Mouse (Mus musculus): Measurements from ENCODE around the gene Col1a1. TPM values are rescaled to one million over a fixed set of nuclear protein-coding genes. Genes with fewer than 3 reads are reported as not detected.

Gene Col1a1
- polyA plus RNA-seq, 1 experiment from 2014 or later, result 905 TPM

GRCm38 (mm10) chr11:94986435-94986834, 50.4 kb downstream of the Col1a1 start:
- Histone ChIP-seq H3K4me3 (ENCODE audit: low read depth, low read length) (no peak overlapping the region), H3K36me3 (ENCODE audit: control insufficient read depth, insufficient read depth, low read length) (no peaks in the 10 kb centered on the region), H3K27me3 (replicated peaks; ENCODE audit: control insufficient read depth, insufficient read depth, low read length) (no peaks in the 10 kb centered on the region), H3K27ac (ENCODE audit: low read depth) (no peak overlapping the region), H3K4me1 (replicated peaks; ENCODE audit: control insufficient read depth, insufficient read depth, low read length) (peaks cover 25% of the 10 kb centered on the region), H3K9me3 (ENCODE audit: control insufficient read depth, low read length) (no peaks in the 10 kb centered on the region), H3K9ac (ENCODE audit: low read length) (no peak overlapping the region), H3K4me2 (ENCODE audit: low read length) (no peak overlapping the region)
- ATAC-seq (replicated peaks; ENCODE audit: low FRiP score, low TSS enrichment, low read depth) (no peak), DNase-seq (ENCODE audit: low spot score) (no peak)
- WGBS, result 63% methylated on average over 2 of the region's 2 CpGs

- ATAC-seq (replicated peaks; ENCODE audit: low FRiP score, low TSS enrichment, low read depth) (no peak), DNase-seq (ENCODE audit: low spot score) (no peak)
- Histone ChIP-seq H3K9me3 (ENCODE audit: control insufficient read depth, low read length) (no peaks in the 10 kb centered on the region), H3K4me1 (replicated peaks; ENCODE audit: control insufficient read depth, insufficient read depth, low read length) (peaks cover 25% of the 10 kb centered on the region), H3K27ac (ENCODE audit: low read depth) (no peak overlapping the region), H3K27me3 (replicated peaks; ENCODE audit: control insufficient read depth, insufficient read depth, low read length) (no peaks in the 10 kb centered on the region), H3K36me3 (ENCODE audit: control insufficient read depth, insufficient read depth, low read length) (no peaks in the 10 kb centered on the region), H3K4me2 (ENCODE audit: low read length) (no peak overlapping the region), H3K9ac (ENCODE audit: low read length) (no peak overlapping the region), H3K4me3 (ENCODE audit: low read depth, low read length) (no peak overlapping the region)
- WGBS, result 57% methylated on average over 6 of the region's 6 CpGs
Measured at GRCm38 (mm10) chr11:94987341-94987740, 51.3 kb downstream of the Col1a1 start.

GRCm38 (mm10) chr11:94987851-94988250, 51.8 kb downstream of the Col1a1 start:
- Histone ChIP-seq H3K36me3 (ENCODE audit: control insufficient read depth, insufficient read depth, low read length) (no peaks in the 10 kb centered on the region), H3K27me3 (replicated peaks; ENCODE audit: control insufficient read depth, insufficient read depth, low read length) (no peaks in the 10 kb centered on the region), H3K4me2 (ENCODE audit: low read length) (no peak overlapping the region), H3K9me3 (ENCODE audit: control insufficient read depth, low read length) (no peaks in the 10 kb centered on the region), H3K4me1 (replicated peaks; ENCODE audit: control insufficient read depth, insufficient read depth, low read length) (peaks cover 26% of the 10 kb centered on the region), H3K27ac (ENCODE audit: low read depth) (no peak overlapping the region), H3K4me3 (ENCODE audit: low read depth, low read length) (no peak overlapping the region), H3K9ac (ENCODE audit: low read length) (no peak overlapping the region)
- ATAC-seq (replicated peaks; ENCODE audit: low FRiP score, low TSS enrichment, low read depth) (no peak), DNase-seq (ENCODE audit: low spot score) (no peak)
- 87% methylated on average over 8 of the region's 8 CpGs for WGBS

GRCm38 (mm10) chr11:94988780-94989561, 52.9 kb downstream of the Col1a1 start:
- H3K27ac ChIP-seq (ENCODE audit: low read depth), result peak overlapping the region; percentile 81
- peak overlapping the region; percentile 98 for H3K4me2 ChIP-seq (ENCODE audit: low read length)
- H3K9me3 ChIP-seq (ENCODE audit: control insufficient read depth, low read length), result no peaks in the 10 kb centered on the region
- peak overlapping the region; percentile 88 for H3K4me3 ChIP-seq (ENCODE audit: low read depth, low read length)
- DNase-seq (ENCODE audit: low spot score) (no peak), ATAC-seq (replicated peaks; ENCODE audit: low FRiP score, low TSS enrichment, low read depth) (no peak)
- H3K27me3 ChIP-seq (replicated peaks; ENCODE audit: control insufficient read depth, insufficient read depth, low read length), result no peaks in the 10 kb centered on the region
- H3K36me3 ChIP-seq (ENCODE audit: control insufficient read depth, insufficient read depth, low read length), result no peaks in the 10 kb centered on the region
- H3K4me1 ChIP-seq (replicated peaks; ENCODE audit: control insufficient read depth, insufficient read depth, low read length), result peaks cover 38% of the 10 kb centered on the region
- H3K9ac ChIP-seq (ENCODE audit: low read length), result peak overlapping the region; percentile 29
- WGBS, result 17% methylated on average over 10 of the region's 10 CpGs

GRCm38 (mm10) chr11:94989562-94990017, 53.6 kb downstream of the Col1a1 start:
- Histone ChIP-seq H3K4me1 (replicated peaks; ENCODE audit: control insufficient read depth, insufficient read depth, low read length) (peaks cover 44% of the 10 kb centered on the region), H3K9ac (ENCODE audit: low read length) (peak overlapping the region; percentile 86)
- peak; percentile 58 for ATAC-seq (replicated peaks; ENCODE audit: low FRiP score, low TSS enrichment, low read depth)

GRCm38 (mm10) chr11:94990102-94990748, 54.2 kb downstream of the Col1a1 start:
- Histone ChIP-seq H3K36me3 (ENCODE audit: control insufficient read depth, insufficient read depth, low read length) (0 out of 2 replicates have a peak, but pooled peaks cover 9% of the 10 kb centered on the region), H3K9me3 (ENCODE audit: control insufficient read depth, low read length) (no peaks in the 10 kb centered on the region), H3K27me3 (replicated peaks; ENCODE audit: control insufficient read depth, insufficient read depth, low read length) (no peaks in the 10 kb centered on the region), H3K4me2 (ENCODE audit: low read length) (peak overlapping the region; percentile 98), H3K4me3 (ENCODE audit: low read depth, low read length) (peak overlapping the region; percentile 88), H3K27ac (ENCODE audit: low read depth) (peak overlapping the region; percentile 81), H3K4me1 (replicated peaks; ENCODE audit: control insufficient read depth, insufficient read depth, low read length) (peaks cover 50% of the 10 kb centered on the region), H3K9ac (ENCODE audit: low read length) (peak overlapping the region; percentile 86)
- DNase-seq (ENCODE audit: low spot score) (no peak), ATAC-seq (replicated peaks; ENCODE audit: low FRiP score, low TSS enrichment, low read depth) (no peak)
- 45% methylated on average over 6 of the region's 6 CpGs for WGBS

More at GRCm38 (mm10) chr11:94989562-94990017, 53.6 kb downstream of the Col1a1 start:
- DNase-seq (ENCODE audit: low spot score), result peak; percentile 89
- peak overlapping the region; percentile 98 for H3K4me2 ChIP-seq (ENCODE audit: low read length)
- H3K9me3 ChIP-seq (ENCODE audit: control insufficient read depth, low read length), result no peaks in the 10 kb centered on the region
- no peaks in the 10 kb centered on the region for H3K27me3 ChIP-seq (replicated peaks; ENCODE audit: control insufficient read depth, insufficient read depth, low read length)
- H3K27ac ChIP-seq (ENCODE audit: low read depth), result peak overlapping the region; percentile 81
- under 1% methylated on average over 12 of the region's 12 CpGs for WGBS
- 0 out of 2 replicates have a peak, but pooled peaks cover 4% of the 10 kb centered on the region for H3K36me3 ChIP-seq (ENCODE audit: control insufficient read depth, insufficient read depth, low read length)
- peak overlapping the region; percentile 88 for H3K4me3 ChIP-seq (ENCODE audit: low read depth, low read length)

GRCm38 (mm10) chr11:94990749-94991577, 54.9 kb downstream of the Col1a1 start, which contains the start of gene Ppp1r9b:
Gene Ppp1r9b (plus strand): TSS chr11:94991035.
- H3K27ac ChIP-seq (ENCODE audit: low read depth), result peak within 1 kb of the TSS; percentile 81
- no peaks in the 10 kb centered on the region for H3K9me3 ChIP-seq (ENCODE audit: control insufficient read depth, low read length)
- no peaks in the 10 kb centered on the region for H3K27me3 ChIP-seq (replicated peaks; ENCODE audit: control insufficient read depth, insufficient read depth, low read length)
- H3K4me3 ChIP-seq (ENCODE audit: low read depth, low read length), result peak within 1 kb of the TSS; percentile 88
- peaks cover 57% of the 10 kb centered on the region for H3K4me1 ChIP-seq (replicated peaks; ENCODE audit: control insufficient read depth, insufficient read depth, low read length)
- peaks cover 13% of the 10 kb centered on the region; the same call in 1 of the 2 replicates for H3K36me3 ChIP-seq (ENCODE audit: control insufficient read depth, insufficient read depth, low read length)
- DNase-seq (ENCODE audit: low spot score), result peak; percentile 96
- peak within 1 kb of the TSS; percentile 86 for H3K9ac ChIP-seq (ENCODE audit: low read length)
- H3K4me2 ChIP-seq (ENCODE audit: low read length), result peak within 1 kb of the TSS; percentile 98
- under 1% methylated on average over 65 of the region's 69 CpGs for whole genome bisulfite sequencing
- peak; percentile 83 for ATAC-seq (replicated peaks; ENCODE audit: low FRiP score, low TSS enrichment, low read depth)

All from intestine, embryonic 14.5 days (tissue).